Mouse (Mus musculus): ENCODE measurements around the gene Pdlim3.

Gene Pdlim3

GRCm38 (mm10) chr8:45903659-45904058 lies 18.4 kb downstream of the Pdlim3 start:
- in situ Hi-C loops (cut with MboI; ENCODE audit: unreplicated experiment in 2 of 2) = no loop called here

- in situ Hi-C loops (cut with MboI; ENCODE audit: unreplicated experiment in 2 of 2) = no loop called here
Observed at GRCm38 (mm10) chr8:45905591-45906250, 20.5 kb downstream of the Pdlim3 start.

- in situ Hi-C loops (cut with MboI; ENCODE audit: unreplicated experiment in 2 of 2) = no loop called here
Observed at GRCm38 (mm10) chr8:45906251-45906619, 21.0 kb downstream of the Pdlim3 start.

- in situ Hi-C loops (cut with MboI; ENCODE audit: unreplicated experiment in 2 of 2) = no loop called here
Observed at GRCm38 (mm10) chr8:45913707-45914106, 28.4 kb downstream of the Pdlim3 start.

GRCm38 (mm10) chr8:45916496-45916895 lies 31.2 kb downstream of the Pdlim3 start:
- in situ Hi-C loops (cut with MboI; ENCODE audit: unreplicated experiment in 2 of 2) = no loop called here

GRCm38 (mm10) chr8:45917040-45917679 lies 31.9 kb downstream of the Pdlim3 start:
- in situ Hi-C loops (cut with MboI; ENCODE audit: unreplicated experiment in 2 of 2) = no loop called here

GRCm38 (mm10) chr8:45918891-45919290 lies 33.6 kb downstream of the Pdlim3 start:
- in situ Hi-C loops (cut with MboI; ENCODE audit: unreplicated experiment in 2 of 2) = no loop called here

GRCm38 (mm10) chr8:45920392-45920791 lies 35.1 kb downstream of the Pdlim3 start:
- in situ Hi-C loops (cut with MboI; ENCODE audit: unreplicated experiment in 2 of 2) = no loop called here

- in situ Hi-C loops (cut with MboI; ENCODE audit: unreplicated experiment in 2 of 2) = no loop called here
Observed at GRCm38 (mm10) chr8:45922116-45922515, 36.9 kb downstream of the Pdlim3 start.

GRCm38 (mm10) chr8:45934582-45935014 lies 49.3 kb downstream of the Pdlim3 start, which contains the start of gene Ccdc110:
Ccdc110 (plus strand) TSS chr8:45934619.
- in situ Hi-C loops (cut with MboI; ENCODE audit: unreplicated experiment in 2 of 2) = loop anchor here (5.0 to 25.0 kb wide), 5 partner anchors 117 to 872 kb away; partner anchors contain the start of gene Mtnr1a (in 2 of the 2)

- in situ Hi-C loops (cut with MboI; ENCODE audit: unreplicated experiment in 2 of 2) = loop anchor here (5.0 to 25.0 kb wide), 4 partner anchors 300 to 875 kb away; partner anchors contain the start of gene Mtnr1a (in 2 of the 2)
Observed at GRCm38 (mm10) chr8:45936986-45937385, 51.7 kb downstream of the Pdlim3 start.

GRCm38 (mm10) chr8:45946283-45946682 lies 61.0 kb downstream of the Pdlim3 start:
- in situ Hi-C loops (cut with MboI; ENCODE audit: unreplicated experiment in 2 of 2) = loop anchor here (25.0 kb wide), 2 partner anchors 309 to 884 kb away; partner anchors contain the start of gene Mtnr1a (in 2 of the 2)

GRCm38 (mm10) chr8:45950622-45951021 lies 65.4 kb downstream of the Pdlim3 start:
- in situ Hi-C loops (cut with MboI; ENCODE audit: unreplicated experiment in 2 of 2) = loop anchor here in 1 of 2 experiments (25.0 kb wide), 1 partner anchor 1587 kb away; the partner anchor contains the start of genes Rwdd4a and Trappc11

All from v-Abl transformed pro-B cells (cell line).